Mouse (Mus musculus): ENCODE measurements around the gene Vmn1r237. TPM values are rescaled to one million over a fixed set of nuclear protein-coding genes. Genes with fewer than 3 reads are reported as not detected.

The Vmn1r237 gene
- not detected in 2 replicates for polyA plus RNA-seq (2011; ENCODE audit: insufficient read depth, insufficient read length, low replicate concordance, missing spikeins)

DNA sequence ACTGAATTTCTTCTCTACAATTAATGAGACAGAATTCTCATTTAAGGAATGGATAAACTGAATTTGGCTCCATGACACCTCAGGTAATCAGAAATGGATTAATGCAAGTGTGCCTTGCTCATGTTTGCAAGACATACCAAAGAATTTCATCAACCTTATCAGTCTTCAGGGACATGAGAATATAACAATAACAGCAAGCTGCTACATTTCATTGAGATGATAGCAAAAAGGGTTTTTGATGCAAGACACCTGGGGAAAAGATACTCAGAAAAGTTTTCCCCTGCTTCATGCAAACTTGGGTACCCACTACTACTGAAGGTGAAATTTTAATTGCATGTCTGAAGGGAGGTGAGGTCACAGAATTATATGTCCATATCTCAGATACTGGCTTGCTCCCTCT is at the start of gene Vmn1r237:
Vmn1r237 (plus strand) TSS at position 301 of the 400 bp plus-strand sequence.
- no peak for TF ChIP-seq CTCF (IDR thresholded peaks at IDR 0.05; ENCODE audit: control insufficient read depth, insufficient read depth, low read length)
- TF ChIP-seq POLR2A (IDR thresholded peaks at IDR 0.05; ENCODE audit: borderline replicate concordance, control insufficient read depth, low read depth, low read length), result no peak
- no peaks in the 10 kb centered on the region for H3K4me1 ChIP-seq (ENCODE audit: control insufficient read depth, insufficient read depth, low read length)
- no peak within 1 kb of the TSS for H3K27ac ChIP-seq (ENCODE audit: control insufficient read depth, insufficient read depth, low read depth, low read length, poor library complexity)
- no peak within 1 kb of the TSS for H3K4me3 ChIP-seq (replicated peaks; ENCODE audit: control insufficient read depth, low read depth, low read length)

DNA sequence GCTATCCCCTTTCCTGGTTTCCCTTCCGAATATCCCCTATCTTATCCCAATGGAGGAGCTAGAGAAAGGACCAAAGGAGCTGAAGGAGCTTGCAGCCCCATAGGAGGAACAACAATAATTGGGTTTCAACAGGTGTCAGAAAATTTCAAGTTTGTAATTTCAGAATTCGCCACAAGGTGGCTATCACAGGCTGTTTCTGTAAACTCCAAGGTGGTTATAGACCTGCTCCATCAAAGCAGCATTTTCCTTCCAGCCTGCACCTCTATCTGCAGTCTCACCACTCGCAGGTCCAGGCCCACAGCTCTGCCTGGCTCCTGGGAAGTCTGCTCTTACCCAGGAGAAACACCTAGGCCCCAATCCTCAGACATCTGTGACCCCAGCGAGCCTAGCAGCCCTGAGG is 39.6 kb upstream of the Vmn1r237 start:
- Histone ChIP-seq H3K4me1 (ENCODE audit: control insufficient read depth, insufficient read depth, low read length) (no peaks in the 10 kb centered on the region), H3K27ac (ENCODE audit: control insufficient read depth, insufficient read depth, low read depth, low read length, poor library complexity) (no peak overlapping the region), H3K4me3 (replicated peaks; ENCODE audit: control insufficient read depth, low read depth, low read length) (no peak overlapping the region)
- TF ChIP-seq POLR2A (IDR thresholded peaks at IDR 0.05; ENCODE audit: borderline replicate concordance, control insufficient read depth, low read depth, low read length) (no peak), CTCF (IDR thresholded peaks at IDR 0.05; ENCODE audit: control insufficient read depth, insufficient read depth, low read length) (peak; percentile 14; the same call in 1 of the 2 replicates)
- 10% methylated on average over 4 of the region's 4 CpGs for WGBS

DNA sequence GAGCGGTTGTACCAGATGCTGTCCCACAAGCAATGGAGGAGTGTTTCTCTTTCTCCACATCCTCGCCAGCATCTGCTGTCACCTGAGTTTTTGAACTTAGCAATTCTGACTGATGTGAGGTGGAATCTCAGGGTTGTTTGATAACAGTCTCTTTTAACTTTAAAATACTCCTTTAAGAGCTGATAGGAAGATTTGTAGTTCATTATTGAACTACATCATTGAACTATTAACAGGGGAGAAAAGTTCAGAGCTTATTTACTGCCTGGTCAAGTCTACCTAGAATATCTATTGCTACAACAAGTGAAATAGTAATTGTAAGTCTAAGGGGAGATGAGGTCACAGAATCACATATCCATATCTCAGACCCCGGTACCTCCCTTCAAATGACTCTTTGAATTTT is 29.0 kb upstream of the Vmn1r237 start, which contains the start of gene Vmn1r236:
Vmn1r236 (plus strand) TSS at position 301 of the 400 bp plus-strand sequence.
- Histone ChIP-seq H3K27ac (ENCODE audit: control insufficient read depth, insufficient read depth, low read depth, low read length, poor library complexity) (no peak within 1 kb of the TSS), H3K4me1 (ENCODE audit: control insufficient read depth, insufficient read depth, low read length) (no peaks in the 10 kb centered on the region), H3K4me3 (replicated peaks; ENCODE audit: control insufficient read depth, low read depth, low read length) (no peak within 1 kb of the TSS)
- no peak for TF ChIP-seq CTCF (IDR thresholded peaks at IDR 0.05; ENCODE audit: control insufficient read depth, insufficient read depth, low read length)
- no peak for TF ChIP-seq POLR2A (IDR thresholded peaks at IDR 0.05; ENCODE audit: borderline replicate concordance, control insufficient read depth, low read depth, low read length)
- 75% methylated on average over 3 of the region's 3 CpGs for whole genome bisulfite sequencing

DNA sequence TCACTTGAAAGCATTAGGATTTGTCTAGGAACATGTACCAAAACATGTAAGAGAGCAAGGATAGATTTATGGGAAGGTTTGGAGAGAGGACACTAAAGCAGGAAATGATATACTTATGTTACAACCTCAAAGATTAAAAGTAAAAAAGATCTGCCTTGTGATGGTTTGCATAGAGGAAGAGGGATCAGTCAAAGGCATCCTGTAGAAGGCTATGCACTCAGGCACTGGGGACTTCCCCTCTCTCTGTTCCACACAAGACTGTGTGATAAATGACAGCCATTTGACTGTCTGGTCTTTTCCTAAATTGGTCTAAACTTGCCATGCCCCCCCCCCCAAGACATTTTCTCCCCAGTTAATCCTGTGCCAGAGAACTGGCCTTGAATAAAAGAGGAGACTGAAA is 27.3 kb upstream of the Vmn1r237 start:
- no peak overlapping the region for H3K27ac ChIP-seq (ENCODE audit: control insufficient read depth, insufficient read depth, low read depth, low read length, poor library complexity)
- TF ChIP-seq CTCF (IDR thresholded peaks at IDR 0.05; ENCODE audit: control insufficient read depth, insufficient read depth, low read length), result no peak
- no peak for TF ChIP-seq POLR2A (IDR thresholded peaks at IDR 0.05; ENCODE audit: borderline replicate concordance, control insufficient read depth, low read depth, low read length)
- H3K4me1 ChIP-seq (ENCODE audit: control insufficient read depth, insufficient read depth, low read length), result no peaks in the 10 kb centered on the region
- H3K4me3 ChIP-seq (replicated peaks; ENCODE audit: control insufficient read depth, low read depth, low read length), result no peak overlapping the region

DNA sequence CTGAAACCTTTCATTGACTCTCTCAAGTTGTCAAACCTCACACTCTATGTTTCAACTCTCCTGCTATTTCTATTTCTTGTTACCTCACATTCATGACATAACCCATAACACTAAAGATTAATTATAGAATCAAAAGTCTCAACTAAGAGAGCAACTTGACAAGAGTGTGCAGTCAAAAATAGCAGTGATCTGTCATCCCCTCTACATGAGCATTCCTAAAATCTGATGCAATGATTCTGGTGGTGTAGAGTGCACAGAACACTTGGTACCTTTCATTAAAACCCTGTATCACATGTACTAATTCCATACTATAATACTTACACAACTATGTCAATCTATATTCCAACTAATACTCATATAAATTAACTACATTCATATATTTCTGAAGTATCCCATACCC is 22.0 kb upstream of the Vmn1r237 start:
- Histone ChIP-seq H3K27ac (ENCODE audit: control insufficient read depth, insufficient read depth, low read depth, low read length, poor library complexity) (no peak overlapping the region), H3K4me3 (replicated peaks; ENCODE audit: control insufficient read depth, low read depth, low read length) (no peak overlapping the region), H3K4me1 (ENCODE audit: control insufficient read depth, insufficient read depth, low read length) (no peaks in the 10 kb centered on the region)
- TF ChIP-seq POLR2A (IDR thresholded peaks at IDR 0.05; ENCODE audit: borderline replicate concordance, control insufficient read depth, low read depth, low read length) (no peak), CTCF (IDR thresholded peaks at IDR 0.05; ENCODE audit: control insufficient read depth, insufficient read depth, low read length) (no peak)

Other genes with a start within 250 kb of the Vmn1r237 start
- not detected in 2 replicates for gene Vmn1r234, start 85.8 kb upstream of the Vmn1r237 start, polyA plus RNA-seq (2011; ENCODE audit: insufficient read depth, insufficient read length, low replicate concordance, missing spikeins)
- gene Vmn1r235, start 55.5 kb upstream of the Vmn1r237 start, polyA plus RNA-seq (2011; ENCODE audit: insufficient read depth, insufficient read length, low replicate concordance, missing spikeins), result not detected in 2 replicates
- 0.32 TPM in 1 of 2 replicates, not detected in the other for gene Vmn1r236, start 28.9 kb upstream of the Vmn1r237 start, polyA plus RNA-seq (2011; ENCODE audit: insufficient read depth, insufficient read length, low replicate concordance, missing spikeins)
- gene Zfp677, start 71.9 kb downstream of the Vmn1r237 start, polyA plus RNA-seq (2011; ENCODE audit: insufficient read depth, insufficient read length, low replicate concordance, missing spikeins), result 0.77 and 1.9 TPM in 2 replicates
- gene Zfp54, start 111.4 kb downstream of the Vmn1r237 start, polyA plus RNA-seq (2011; ENCODE audit: insufficient read depth, insufficient read length, low replicate concordance, missing spikeins), result 0.77 and 4.6 TPM in 2 replicates
- gene Zfp51, start 138.5 kb downstream of the Vmn1r237 start, polyA plus RNA-seq (2011; ENCODE audit: insufficient read depth, insufficient read length, low replicate concordance, missing spikeins), result 3.2 and 6.0 TPM in 2 replicates
- gene Zfp53, start 177.1 kb downstream of the Vmn1r237 start, polyA plus RNA-seq (2011; ENCODE audit: insufficient read depth, insufficient read length, low replicate concordance, missing spikeins), result 2.7 and 6.8 TPM in 2 replicates
- 3.3 and 4.0 TPM in 2 replicates for gene Zfp52, start 223.7 kb downstream of the Vmn1r237 start, polyA plus RNA-seq (2011; ENCODE audit: insufficient read depth, insufficient read length, low replicate concordance, missing spikeins)